Mouse (Mus musculus) retina, postnatal 1 day (tissue): ENCODE measurements around the gene Oas3.

Source experiments
- DNase-seq: peaks from one replicate; pipeline ENCODE4 v3.0.0-alpha.2; 2012

Oas3 gene

GRCm38 (mm10) chr5:120751206-120751605 lies 26.3 kb downstream of the Oas3 start:
- DNase-seq = no peak

- DNase-seq = no peak
Observed at GRCm38 (mm10) chr5:120749688-120750087, 27.8 kb downstream of the Oas3 start, which contains the start of gene Oas2. TSS of gene Oas2 (minus strand) at chr5:120749853.

GRCm38 (mm10) chr5:120746451-120746850 lies 31.0 kb downstream of the Oas3 start:
- peak; percentile 84 for DNase-seq

GRCm38 (mm10) chr5:120742125-120742524 lies 35.3 kb downstream of the Oas3 start:
- peak; percentile 82 for DNase-seq

GRCm38 (mm10) chr5:120734380-120734990 lies 43.0 kb downstream of the Oas3 start:
- DNase-seq = peak; percentile 98

- DNase-seq = no peak
Observed at GRCm38 (mm10) chr5:120733696-120734095, 43.8 kb downstream of the Oas3 start.

- no peak for DNase-seq
Observed at GRCm38 (mm10) chr5:120732740-120733139, 44.7 kb downstream of the Oas3 start.

GRCm38 (mm10) chr5:120729319-120729718 lies 48.1 kb downstream of the Oas3 start:
- peak; percentile 91 for DNase-seq

GRCm38 (mm10) chr5:120725811-120726455 lies 51.5 kb downstream of the Oas3 start:
- peak; percentile 67 for DNase-seq

GRCm38 (mm10) chr5:120721005-120721404 lies 56.5 kb downstream of the Oas3 start:
- DNase-seq = no peak

- DNase-seq = peak; percentile 59
Observed at GRCm38 (mm10) chr5:120718600-120719378, 58.7 kb downstream of the Oas3 start.

GRCm38 (mm10) chr5:120717136-120717535 lies 60.3 kb downstream of the Oas3 start:
- no peak for DNase-seq

GRCm38 (mm10) chr5:120714314-120714713 lies 63.1 kb downstream of the Oas3 start:
- DNase-seq = peak; percentile 81

GRCm38 (mm10) chr5:120712721-120713120 lies 64.7 kb downstream of the Oas3 start:
- DNase-seq = no peak

- no peak for DNase-seq
Observed at GRCm38 (mm10) chr5:120711827-120712226, 65.6 kb downstream of the Oas3 start, which contains the start of gene Dtx1. TSS of gene Dtx1 (minus strand) at chr5:120711927.

- peak; percentile 84 for DNase-seq
Observed at GRCm38 (mm10) chr5:120711416-120711815, 66.0 kb downstream of the Oas3 start.

- peak; percentile 72 for DNase-seq
Observed at GRCm38 (mm10) chr5:120710826-120711248, 66.6 kb downstream of the Oas3 start.

GRCm38 (mm10) chr5:120710161-120710825 lies 67.2 kb downstream of the Oas3 start:
- peak; percentile 88 for DNase-seq

- DNase-seq = no peak
Observed at GRCm38 (mm10) chr5:120706976-120707375, 70.5 kb downstream of the Oas3 start.

- DNase-seq = peak; percentile 71
Observed at GRCm38 (mm10) chr5:120706541-120706940, 70.9 kb downstream of the Oas3 start.

GRCm38 (mm10) chr5:120704421-120704820 lies 73.0 kb downstream of the Oas3 start:
- no peak for DNase-seq

GRCm38 (mm10) chr5:120703660-120704059 lies 73.8 kb downstream of the Oas3 start:
- no peak for DNase-seq
